Comparison of ENCODE assay signal across 8 mouse cellular contexts in genomic region chr6:134923670-134924069, GRCm38 (mm10). TPM values are rescaled to one million over a fixed set of nuclear protein-coding genes. Genes with fewer than 3 reads are reported as not detected.
A peak's percentile ranks its signal among the peaks of the same experiment; 100 is the strongest.
DNase-seq lines count a peak whose midpoint lies in the region; ATAC-seq and TF ChIP-seq lines count a peak whose summit lies in the region.

No protein-coding gene starts in this region.

- H3K36me3 ChIP-seq in embryonic facial prominence, embryonic 12.5 days = 0 out of 2 replicates have a peak, but pooled peaks cover 3% of the 10 kb centered on the region
- peaks cover 25% of the 10 kb centered on the region for H3K36me3 ChIP-seq in embryonic facial prominence, embryonic 10.5 days (replicated peaks)
- no peaks in the 10 kb centered on the region for H3K36me3 ChIP-seq in lung, postnatal 0 days (ENCODE audit: insufficient read depth, low read length)
- H3K36me3 ChIP-seq in liver, embryonic 15.5 days (replicated peaks) = peaks cover 17% of the 10 kb centered on the region
- no peaks in the 10 kb centered on the region for H3K36me3 ChIP-seq in stomach, embryonic 16.5 days (ENCODE audit: control insufficient read depth, insufficient read depth, low read length)

- ATAC-seq in embryonic facial prominence, embryonic 12.5 days (ENCODE audit: insufficient number of reproducible peaks, insufficient read depth, low FRiP score, low TSS enrichment) = no peak
- no peak for ATAC-seq in lung, postnatal 0 days
- no peak for ATAC-seq in liver, embryonic 15.5 days (ENCODE audit: insufficient read depth)
- ATAC-seq in stomach, embryonic 16.5 days (ENCODE audit: insufficient read depth, low FRiP score) = no peak

- H3K4me2 ChIP-seq in embryonic facial prominence, embryonic 12.5 days (replicated peaks) = 0 out of 2 replicates have a peak overlapping the region, but pooled peaks have one; percentile 11
- peak overlapping the region; percentile 97; the same call in 1 of the 2 replicates for H3K4me2 ChIP-seq in lung, postnatal 0 days (replicated peaks; ENCODE audit: low read depth, low read length)
- peak overlapping the region; percentile 99 for H3K4me2 ChIP-seq in liver, embryonic 15.5 days
- H3K4me2 ChIP-seq in stomach, embryonic 16.5 days (ENCODE audit: low read depth, low read length) = peak overlapping the region; percentile 38

- no peaks in the 10 kb centered on the region for H3K9me3 ChIP-seq in embryonic facial prominence, embryonic 12.5 days
- no peaks in the 10 kb centered on the region for H3K9me3 ChIP-seq in embryonic facial prominence, embryonic 10.5 days
- H3K9me3 ChIP-seq in lung, postnatal 0 days (ENCODE audit: low read length) = no peaks in the 10 kb centered on the region
- H3K9me3 ChIP-seq in liver, embryonic 15.5 days (replicated peaks) = no peaks in the 10 kb centered on the region
- H3K9me3 ChIP-seq in stomach, embryonic 16.5 days (replicated peaks; ENCODE audit: control insufficient read depth, low read length) = no peaks in the 10 kb centered on the region

- no peak overlapping the region for H3K4me3 ChIP-seq in embryonic facial prominence, embryonic 12.5 days
- H3K4me3 ChIP-seq in embryonic facial prominence, embryonic 10.5 days = no peak overlapping the region
- H3K4me3 ChIP-seq in lung, postnatal 0 days (ENCODE audit: low read depth, low read length) = no peak overlapping the region
- peak overlapping the region; percentile 30 for H3K4me3 ChIP-seq in liver, embryonic 15.5 days (replicated peaks)
- 0 out of 2 replicates have a peak overlapping the region, but pooled peaks have one; percentile 22 for H3K4me3 ChIP-seq in stomach, embryonic 16.5 days (replicated peaks; ENCODE audit: low read length)

- no peak overlapping the region for H3K9ac ChIP-seq in embryonic facial prominence, embryonic 12.5 days
- no peak overlapping the region for H3K9ac ChIP-seq in lung, postnatal 0 days (replicated peaks; ENCODE audit: low read depth)
- H3K9ac ChIP-seq in liver, embryonic 15.5 days = no peak overlapping the region
- no peak overlapping the region for H3K9ac ChIP-seq in stomach, embryonic 16.5 days (ENCODE audit: low read length)

- no peak for TF ChIP-seq EP300 in lung, postnatal 0 days (IDR thresholded peaks at IDR 0.05)

- H3K27ac ChIP-seq in embryonic facial prominence, embryonic 12.5 days = no peak overlapping the region
- H3K27ac ChIP-seq in embryonic facial prominence, embryonic 10.5 days (replicated peaks) = no peak overlapping the region
- H3K27ac ChIP-seq in lung, postnatal 0 days (ENCODE audit: low read length) = no peak overlapping the region
- H3K27ac ChIP-seq in liver, embryonic 15.5 days (replicated peaks) = peak overlapping the region; percentile 55
- no peak overlapping the region for H3K27ac ChIP-seq in stomach, embryonic 16.5 days (ENCODE audit: low read length)

- TF ChIP-seq CTCF in lung, postnatal 0 days (IDR thresholded peaks at IDR 0.05) = no peak

- WGBS in embryonic facial prominence, embryonic 12.5 days = 62% methylated on average over 4 of the region's 4 CpGs
- 73% methylated on average over 4 of the region's 4 CpGs for WGBS in embryonic facial prominence, embryonic 10.5 days
- WGBS in lung, postnatal 0 days = 63% methylated on average over 4 of the region's 4 CpGs
- 72% methylated on average over 4 of the region's 4 CpGs for WGBS in liver, embryonic 15.5 days (ENCODE audit: insufficient replicate concordance)
- WGBS in stomach, embryonic 16.5 days = 80% methylated on average over 4 of the region's 4 CpGs

- no peaks in the 10 kb centered on the region for H3K27me3 ChIP-seq in embryonic facial prominence, embryonic 12.5 days
- peaks cover 3% of the 10 kb centered on the region for H3K27me3 ChIP-seq in embryonic facial prominence, embryonic 10.5 days (replicated peaks; ENCODE audit: low read depth, poor library complexity, severe bottlenecking)
- H3K27me3 ChIP-seq in lung, postnatal 0 days (replicated peaks; ENCODE audit: insufficient read depth, low read length) = no peaks in the 10 kb centered on the region
- peaks cover 8% of the 10 kb centered on the region; the same call in 1 of the 2 replicates for H3K27me3 ChIP-seq in liver, embryonic 15.5 days
- H3K27me3 ChIP-seq in stomach, embryonic 16.5 days (ENCODE audit: control insufficient read depth, insufficient read depth, low read length) = no peaks in the 10 kb centered on the region

- DNase-seq in embryonic facial prominence, embryonic 10.5 days (ENCODE audit: low spot score) = no peak
- DNase-seq in lung, postnatal 0 days (ENCODE audit: low spot score) = no peak
- DNase-seq in lung, postnatal 36 days = no peak
- DNase-seq in gastrocnemius, adult 8-10 months (ENCODE audit: low spot score in 2 of 2) = no peak
- DNase-seq in adrenal gland, postnatal 25 days = no peak

- H3K4me1 ChIP-seq in embryonic facial prominence, embryonic 12.5 days = peaks cover 22% of the 10 kb centered on the region
- peaks cover 63% of the 10 kb centered on the region for H3K4me1 ChIP-seq in embryonic facial prominence, embryonic 10.5 days
- 0 out of 2 replicates have a peak, but pooled peaks cover 3% of the 10 kb centered on the region for H3K4me1 ChIP-seq in lung, postnatal 0 days (ENCODE audit: insufficient read depth, low read depth, low read length)
- peaks cover 48% of the 10 kb centered on the region for H3K4me1 ChIP-seq in liver, embryonic 15.5 days (replicated peaks)
- H3K4me1 ChIP-seq in stomach, embryonic 16.5 days (ENCODE audit: control insufficient read depth, insufficient read depth, low read length) = peaks cover 24% of the 10 kb centered on the region

RNA-seq across cellular contexts. Expression of gene Cdkn1b, which starts 3.5 kb away (rescaled TPM):
- 19.3 and 19.5 TPM in 2 replicates for polyA plus RNA-seq in embryonic facial prominence, embryonic 12.5 days (2016; fragmentation: Nextera tagmentation; extraction: Ambion mirVana)
- polyA plus RNA-seq in embryonic facial prominence, embryonic 10.5 days (2016; fragmentation: Nextera tagmentation; extraction: Ambion mirVana) = 15.3 and 16.7 TPM in 2 replicates
- 43.4 and 46.2 TPM in 2 replicates for polyA plus RNA-seq in lung, postnatal 0 days (2015; fragmentation: Nextera tagmentation; extraction: Ambion mirVana)
- 13.3 and 14.1 TPM in 2 replicates for polyA plus RNA-seq in liver, embryonic 15.5 days (2015; fragmentation: Nextera tagmentation; extraction: Ambion mirVana)
- 15.5 and 17.7 TPM in 2 replicates for polyA plus RNA-seq in stomach, embryonic 16.5 days (2015; fragmentation: Nextera tagmentation; extraction: Ambion mirVana)
- total RNA-seq in gastrocnemius, adult 8-10 months (2022) = 10 to 100 TPM; 30.9 to 37.5 (median 33.1) TPM
- total RNA-seq in adrenal gland, postnatal 25 days (2021) = 52.2 and 89.9 TPM in 2 replicates

RNA-seq across cellular contexts. Expression of gene Gpr19, which starts 25.3 kb away (rescaled TPM):
- 10.1 and 14.6 TPM in 2 replicates for polyA plus RNA-seq in embryonic facial prominence, embryonic 12.5 days (2016; fragmentation: Nextera tagmentation; extraction: Ambion mirVana)
- 14.5 and 16.1 TPM in 2 replicates for polyA plus RNA-seq in embryonic facial prominence, embryonic 10.5 days (2016; fragmentation: Nextera tagmentation; extraction: Ambion mirVana)
- 9.3 and 9.8 TPM in 2 replicates for polyA plus RNA-seq in lung, postnatal 0 days (2015; fragmentation: Nextera tagmentation; extraction: Ambion mirVana)
- polyA plus RNA-seq in liver, embryonic 15.5 days (2015; fragmentation: Nextera tagmentation; extraction: Ambion mirVana) = 5.6 and 5.7 TPM in 2 replicates
- 9.7 and 10.5 TPM in 2 replicates for polyA plus RNA-seq in stomach, embryonic 16.5 days (2015; fragmentation: Nextera tagmentation; extraction: Ambion mirVana)
- 1 to 10 TPM; 3.6 to 5.4 (median 4.7) TPM for total RNA-seq in gastrocnemius, adult 8-10 months (2022)
- 8.9 and 11.3 TPM in 2 replicates for total RNA-seq in adrenal gland, postnatal 25 days (2021)

RNA-seq across cellular contexts. Expression of gene Apold1, which starts 57.8 kb away (rescaled TPM):
- polyA plus RNA-seq in embryonic facial prominence, embryonic 12.5 days (2016; fragmentation: Nextera tagmentation; extraction: Ambion mirVana) = 4.5 and 4.7 TPM in 2 replicates
- polyA plus RNA-seq in embryonic facial prominence, embryonic 10.5 days (2016; fragmentation: Nextera tagmentation; extraction: Ambion mirVana) = 2.6 and 2.7 TPM in 2 replicates
- 3.5 and 4.2 TPM in 2 replicates for polyA plus RNA-seq in lung, postnatal 0 days (2015; fragmentation: Nextera tagmentation; extraction: Ambion mirVana)
- polyA plus RNA-seq in liver, embryonic 15.5 days (2015; fragmentation: Nextera tagmentation; extraction: Ambion mirVana) = 2.8 TPM in 2 replicates
- 2.2 and 2.9 TPM in 2 replicates for polyA plus RNA-seq in stomach, embryonic 16.5 days (2015; fragmentation: Nextera tagmentation; extraction: Ambion mirVana)
- total RNA-seq in gastrocnemius, adult 8-10 months (2022) = 1 to 10 TPM; 1.0 to 1.7 (median 1.4) TPM
- total RNA-seq in adrenal gland, postnatal 25 days (2021) = 3.6 and 4.8 TPM in 2 replicates

Comparison
In these comparisons a context has a peak if more than half of its experiments do, and no peak if none do; other contexts are left out.
1. H3K4me2 ChIP-seq: peak in every context shown above with its lines; median percentile 99 in liver, embryonic 15.5 days; 97 in lung, postnatal 0 days; 38 in stomach, embryonic 16.5 days; 11 in embryonic facial prominence, embryonic 12.5 days.
2. H3K4me3 ChIP-seq: peak in liver, embryonic 15.5 days (single experiment) and stomach, embryonic 16.5 days (single experiment); none in embryonic facial prominence, embryonic 12.5 days (single experiment), embryonic facial prominence, embryonic 10.5 days (single experiment) and lung, postnatal 0 days (single experiment).